Mouse (Mus musculus): ENCODE measurements around the gene A730009L09Rik. TPM values are rescaled to one million over a fixed set of nuclear protein-coding genes. Genes with fewer than 3 reads are reported as not detected.

A730009L09Rik gene
- polyA plus RNA-seq (2015; fragmentation: Nextera tagmentation; extraction: Ambion mirVana) = not detected in 2 replicates

- H3K9me3 ChIP-seq (replicated peaks; ENCODE audit: control insufficient read depth, low read length) = no peaks in the 10 kb centered on the region
- H3K36me3 ChIP-seq (ENCODE audit: control insufficient read depth, insufficient read depth) = no peaks in the 10 kb centered on the region
- no peak within 1 kb of the TSS for H3K4me2 ChIP-seq (ENCODE audit: low read depth, low read length)
- H3K27ac ChIP-seq (ENCODE audit: low read length) = no peak within 1 kb of the TSS
- H3K27me3 ChIP-seq (ENCODE audit: control insufficient read depth, insufficient read depth, low read length) = no peaks in the 10 kb centered on the region
- no peak for ATAC-seq (replicated peaks; ENCODE audit: extremely low read depth, insufficient read depth, low FRiP score)
- no peak within 1 kb of the TSS for H3K4me3 ChIP-seq (ENCODE audit: low read length)
- no peak within 1 kb of the TSS for H3K9ac ChIP-seq (ENCODE audit: low read length)
- H3K4me1 ChIP-seq (ENCODE audit: control insufficient read depth, insufficient read depth, low read length) = no peaks in the 10 kb centered on the region
- WGBS = 71% methylated on average over 8 of the region's 8 CpGs
These were observed at the start of gene A730009L09Rik for GRCm38 (mm10) chr16:84514821-84515220. Gene A730009L09Rik, plus strand, starts transcription at chr16:84515121.

- H3K36me3 ChIP-seq (ENCODE audit: control insufficient read depth, insufficient read depth) = no peaks in the 10 kb centered on the region
- no peak for ATAC-seq (replicated peaks; ENCODE audit: extremely low read depth, insufficient read depth, low FRiP score)
- H3K9ac ChIP-seq (ENCODE audit: low read length) = no peak overlapping the region
- WGBS = 75% methylated on average over 6 of the region's 6 CpGs
- no peaks in the 10 kb centered on the region for H3K9me3 ChIP-seq (replicated peaks; ENCODE audit: control insufficient read depth, low read length)
- H3K4me3 ChIP-seq (ENCODE audit: low read length) = no peak overlapping the region
- no peak overlapping the region for H3K4me2 ChIP-seq (ENCODE audit: low read depth, low read length)
- no peaks in the 10 kb centered on the region for H3K27me3 ChIP-seq (ENCODE audit: control insufficient read depth, insufficient read depth, low read length)
- H3K4me1 ChIP-seq (ENCODE audit: control insufficient read depth, insufficient read depth, low read length) = no peaks in the 10 kb centered on the region
- no peak overlapping the region for H3K27ac ChIP-seq (ENCODE audit: low read length)
These were observed 49.2 kb upstream of the A730009L09Rik start for GRCm38 (mm10) chr16:84465581-84466165.

- no peak overlapping the region for H3K4me3 ChIP-seq (ENCODE audit: low read length)
- H3K4me1 ChIP-seq (ENCODE audit: control insufficient read depth, insufficient read depth, low read length) = no peaks in the 10 kb centered on the region
- no peak overlapping the region for H3K27ac ChIP-seq (ENCODE audit: low read length)
- no peak overlapping the region for H3K4me2 ChIP-seq (ENCODE audit: low read depth, low read length)
- no peaks in the 10 kb centered on the region for H3K36me3 ChIP-seq (ENCODE audit: control insufficient read depth, insufficient read depth)
- 24% methylated on average over 1 of the region's 1 CpGs for WGBS
- H3K27me3 ChIP-seq (ENCODE audit: control insufficient read depth, insufficient read depth, low read length) = no peaks in the 10 kb centered on the region
- ATAC-seq (replicated peaks; ENCODE audit: extremely low read depth, insufficient read depth, low FRiP score) = no peak
- H3K9me3 ChIP-seq (replicated peaks; ENCODE audit: control insufficient read depth, low read length) = no peaks in the 10 kb centered on the region
- H3K9ac ChIP-seq (ENCODE audit: low read length) = no peak overlapping the region
These were observed 46.0 kb upstream of the A730009L09Rik start for GRCm38 (mm10) chr16:84468898-84469297.

GRCm38 (mm10) chr16:84469994-84470393 lies 44.9 kb upstream of the A730009L09Rik start:
- H3K4me1 ChIP-seq (ENCODE audit: control insufficient read depth, insufficient read depth, low read length) = no peaks in the 10 kb centered on the region
- H3K9me3 ChIP-seq (replicated peaks; ENCODE audit: control insufficient read depth, low read length) = no peaks in the 10 kb centered on the region
- H3K4me3 ChIP-seq (ENCODE audit: low read length) = no peak overlapping the region
- H3K4me2 ChIP-seq (ENCODE audit: low read depth, low read length) = no peak overlapping the region
- no peaks in the 10 kb centered on the region for H3K36me3 ChIP-seq (ENCODE audit: control insufficient read depth, insufficient read depth)
- no peaks in the 10 kb centered on the region for H3K27me3 ChIP-seq (ENCODE audit: control insufficient read depth, insufficient read depth, low read length)
- WGBS = 57% methylated on average over 1 of the region's 1 CpGs
- H3K9ac ChIP-seq (ENCODE audit: low read length) = no peak overlapping the region
- no peak for ATAC-seq (replicated peaks; ENCODE audit: extremely low read depth, insufficient read depth, low FRiP score)
- no peak overlapping the region for H3K27ac ChIP-seq (ENCODE audit: low read length)

DNA sequence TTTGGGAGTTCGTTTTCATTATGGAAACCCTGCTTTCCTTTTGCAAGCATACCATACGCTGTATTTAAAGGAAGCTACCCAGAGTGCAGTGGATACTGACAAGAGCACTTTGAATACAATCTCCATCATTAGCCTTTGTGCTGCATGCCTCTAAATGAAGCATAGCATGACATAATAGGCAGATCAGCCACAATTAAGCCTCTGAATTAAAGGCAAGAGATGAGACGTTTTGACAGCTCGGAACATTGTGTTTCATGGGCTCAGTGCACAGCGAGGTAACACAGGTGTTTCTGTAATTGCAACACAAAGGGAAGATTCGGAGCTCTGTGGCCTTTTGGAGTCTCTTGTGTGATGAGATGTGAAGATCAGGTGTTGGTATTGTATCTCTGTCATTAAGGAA lies 41.5 kb upstream of the A730009L09Rik start:
- Histone ChIP-seq H3K27ac (ENCODE audit: low read length) (no peak overlapping the region), H3K4me3 (ENCODE audit: low read length) (no peak overlapping the region), H3K9ac (ENCODE audit: low read length) (no peak overlapping the region), H3K36me3 (ENCODE audit: control insufficient read depth, insufficient read depth) (no peaks in the 10 kb centered on the region), H3K4me2 (ENCODE audit: low read depth, low read length) (no peak overlapping the region), H3K4me1 (ENCODE audit: control insufficient read depth, insufficient read depth, low read length) (no peaks in the 10 kb centered on the region), H3K9me3 (replicated peaks; ENCODE audit: control insufficient read depth, low read length) (no peaks in the 10 kb centered on the region), H3K27me3 (ENCODE audit: control insufficient read depth, insufficient read depth, low read length) (no peaks in the 10 kb centered on the region)
- no peak for ATAC-seq (replicated peaks; ENCODE audit: extremely low read depth, insufficient read depth, low FRiP score)
- 74% methylated on average over 6 of the region's 6 CpGs for WGBS

GRCm38 (mm10) chr16:84474712-84475111 lies 40.2 kb upstream of the A730009L09Rik start:
- H3K4me3 ChIP-seq (ENCODE audit: low read length) = no peak overlapping the region
- no peak overlapping the region for H3K27ac ChIP-seq (ENCODE audit: low read length)
- H3K36me3 ChIP-seq (ENCODE audit: control insufficient read depth, insufficient read depth) = no peaks in the 10 kb centered on the region
- no peaks in the 10 kb centered on the region for H3K27me3 ChIP-seq (ENCODE audit: control insufficient read depth, insufficient read depth, low read length)
- H3K9me3 ChIP-seq (replicated peaks; ENCODE audit: control insufficient read depth, low read length) = no peaks in the 10 kb centered on the region
- no peaks in the 10 kb centered on the region for H3K4me1 ChIP-seq (ENCODE audit: control insufficient read depth, insufficient read depth, low read length)
- no peak for ATAC-seq (replicated peaks; ENCODE audit: extremely low read depth, insufficient read depth, low FRiP score)
- no peak overlapping the region for H3K4me2 ChIP-seq (ENCODE audit: low read depth, low read length)
- WGBS = 46% methylated on average over 4 of the region's 4 CpGs
- no peak overlapping the region for H3K9ac ChIP-seq (ENCODE audit: low read length)

- H3K9ac ChIP-seq (ENCODE audit: low read length) = no peak overlapping the region
- H3K4me1 ChIP-seq (ENCODE audit: control insufficient read depth, insufficient read depth, low read length) = no peaks in the 10 kb centered on the region
- no peak overlapping the region for H3K4me3 ChIP-seq (ENCODE audit: low read length)
- H3K36me3 ChIP-seq (ENCODE audit: control insufficient read depth, insufficient read depth) = no peaks in the 10 kb centered on the region
- WGBS = 74% methylated on average over 5 of the region's 5 CpGs
- no peak overlapping the region for H3K27ac ChIP-seq (ENCODE audit: low read length)
- no peaks in the 10 kb centered on the region for H3K9me3 ChIP-seq (replicated peaks; ENCODE audit: control insufficient read depth, low read length)
- ATAC-seq (replicated peaks; ENCODE audit: extremely low read depth, insufficient read depth, low FRiP score) = no peak
- H3K27me3 ChIP-seq (ENCODE audit: control insufficient read depth, insufficient read depth, low read length) = no peaks in the 10 kb centered on the region
- no peak overlapping the region for H3K4me2 ChIP-seq (ENCODE audit: low read depth, low read length)
These were observed 38.0 kb upstream of the A730009L09Rik start for GRCm38 (mm10) chr16:84476948-84477347.

DNA sequence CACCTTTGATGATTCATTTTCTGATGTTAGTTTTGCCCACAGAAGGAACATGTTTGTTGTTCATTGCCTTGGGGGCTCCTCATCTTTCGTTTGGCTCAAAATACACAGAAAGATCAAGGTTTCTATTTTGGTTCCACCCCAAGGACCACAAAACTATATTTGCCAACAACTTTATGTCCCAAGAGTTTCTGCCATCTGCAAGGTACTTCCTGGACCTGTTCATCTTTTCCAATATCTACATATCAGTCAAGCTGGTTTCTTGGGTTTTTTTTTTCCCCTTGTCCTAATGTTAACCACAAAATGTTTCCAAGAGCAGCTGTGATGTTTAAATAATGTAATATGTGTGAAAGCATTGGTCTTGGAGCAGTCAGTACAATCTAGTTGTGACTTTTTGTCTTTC lies 37.4 kb upstream of the A730009L09Rik start:
- no peaks in the 10 kb centered on the region for H3K36me3 ChIP-seq (ENCODE audit: control insufficient read depth, insufficient read depth)
- no peak overlapping the region for H3K9ac ChIP-seq (ENCODE audit: low read length)
- no peaks in the 10 kb centered on the region for H3K9me3 ChIP-seq (replicated peaks; ENCODE audit: control insufficient read depth, low read length)
- no peaks in the 10 kb centered on the region for H3K4me1 ChIP-seq (ENCODE audit: control insufficient read depth, insufficient read depth, low read length)
- no peak for ATAC-seq (replicated peaks; ENCODE audit: extremely low read depth, insufficient read depth, low FRiP score)
- H3K27me3 ChIP-seq (ENCODE audit: control insufficient read depth, insufficient read depth, low read length) = no peaks in the 10 kb centered on the region
- H3K27ac ChIP-seq (ENCODE audit: low read length) = no peak overlapping the region
- no peak overlapping the region for H3K4me2 ChIP-seq (ENCODE audit: low read depth, low read length)
- no peak overlapping the region for H3K4me3 ChIP-seq (ENCODE audit: low read length)
- 67% methylated on average over 1 of the region's 1 CpGs for WGBS

GRCm38 (mm10) chr16:84477952-84478351 lies 37.0 kb upstream of the A730009L09Rik start:
- H3K4me1 ChIP-seq (ENCODE audit: control insufficient read depth, insufficient read depth, low read length) = no peaks in the 10 kb centered on the region
- no peak overlapping the region for H3K4me2 ChIP-seq (ENCODE audit: low read depth, low read length)
- H3K9me3 ChIP-seq (replicated peaks; ENCODE audit: control insufficient read depth, low read length) = no peaks in the 10 kb centered on the region
- no peaks in the 10 kb centered on the region for H3K27me3 ChIP-seq (ENCODE audit: control insufficient read depth, insufficient read depth, low read length)
- WGBS = 69% methylated on average over 6 of the region's 6 CpGs
- no peak overlapping the region for H3K9ac ChIP-seq (ENCODE audit: low read length)
- H3K4me3 ChIP-seq (ENCODE audit: low read length) = no peak overlapping the region
- no peak for ATAC-seq (replicated peaks; ENCODE audit: extremely low read depth, insufficient read depth, low FRiP score)
- no peaks in the 10 kb centered on the region for H3K36me3 ChIP-seq (ENCODE audit: control insufficient read depth, insufficient read depth)
- no peak overlapping the region for H3K27ac ChIP-seq (ENCODE audit: low read length)
